Mouse (Mus musculus) lung, embryonic 14.5 days (tissue): ENCODE data around the gene Gm10643. TPM values are rescaled to one million over a fixed set of nuclear protein-coding genes. Genes with fewer than 3 reads are reported as not detected.

Source experiments
- ATAC-seq: fragments of 200-750 bp; cut with Nextera tagmentation; 2 replicates; pipeline ENCODE4 v1.8.0; 2017; ENCODE audit warnings: mild to moderate bottlenecking, moderate TSS enrichment, moderate library complexity; ENCODE audit not compliant: insufficient read depth
- DNase-seq: peaks from one replicate; pipeline ENCODE4 v3.0.0-alpha.2; 2015
- H3K27ac ChIP-seq: fragments of 300-500 bp; sonication (generic); 2 replicates; pipeline ENCODE4 v1.5.1; 2014; ENCODE audit warnings: low read depth, mild to moderate bottlenecking, moderate library complexity
- H3K27me3 ChIP-seq: fragments of 300-500 bp; sonication (generic); 2 replicates; pipeline ENCODE4 v1.6.1; 2014; ENCODE audit warnings: low read length, control low read depth; ENCODE audit not compliant: insufficient read depth
- H3K36me3 ChIP-seq: fragments of 300-500 bp; sonication (generic); 2 replicates; pipeline ENCODE4 v1.6.1; 2014; ENCODE audit warnings: control low read depth; ENCODE audit not compliant: insufficient read depth
- H3K4me1 ChIP-seq: fragments of 300-500 bp; sonication (generic); 2 replicates; pipeline ENCODE4 v1.6.1; 2014; ENCODE audit warnings: antibody characterized with exemption, control low read depth; ENCODE audit not compliant: insufficient read depth
- H3K4me2 ChIP-seq: fragments of 300-500 bp; sonication (generic); 2 replicates; pipeline ENCODE4 v1.6.1; 2014; ENCODE audit warnings: mild to moderate bottlenecking
- H3K4me3 ChIP-seq: fragments of 300-500 bp; sonication (generic); 2 replicates; pipeline ENCODE4 v1.5.1; 2014; ENCODE audit warnings: low read depth, low read length
- H3K9ac ChIP-seq: fragments of 300-500 bp; sonication (generic); 2 replicates; pipeline ENCODE4 v1.6.1; 2014
- H3K9me3 ChIP-seq: fragments of 300-500 bp; sonication (generic); 2 replicates; pipeline ENCODE4 v1.6.1; 2016; ENCODE audit warnings: low read depth, low read length, control low read depth
- CTCF ChIP-seq: IDR thresholded peaks from 2 replicates; pipeline ENCODE4 v1.5.1; 2016; ENCODE audit warnings: antibody characterized with exemption, low read depth
- WGBS: fragments of 180-500 bp; shearing (Covaris S2); extraction: QIAGEN DNeasy Blood & Tissue Kit; methylation state at CpG from one replicate; pipeline ENCODE4 v1.1.7; 2014; 5-methylcytosine and 5-hydroxymethylcytosine counted together
- polyA plus RNA-seq: library from polyadenylated mRNA; unstranded; fragments of >200 nt; fragmentation: Nextera tagmentation; extraction: Ambion mirVana; gene quantifications from 2 replicates; pipeline ENCODE4 v1.2.1, GENCODE M21; 2014

Gm10643 gene
- polyA plus RNA-seq, 1 experiment from 2014 or later = 1.4 TPM

- no peaks in the 10 kb centered on the region for H3K9me3 ChIP-seq
- H3K36me3 ChIP-seq = peaks cover 60% of the 10 kb centered on the region
- 90% methylated on average over 25 of the region's 25 CpGs for WGBS
- H3K4me3 ChIP-seq = no peak overlapping the region
- no peaks in the 10 kb centered on the region for H3K27me3 ChIP-seq
- no peak overlapping the region for H3K27ac ChIP-seq
- DNase-seq = no peak
- H3K9ac ChIP-seq = no peak overlapping the region
- no peak for ATAC-seq
- peaks cover 7% of the 10 kb centered on the region for H3K4me1 ChIP-seq
- H3K4me2 ChIP-seq = no peak overlapping the region
- TF ChIP-seq CTCF = no peak
Measured at GRCm38 (mm10) chr8:84101476-84102270, 36.7 kb upstream of the Gm10643 start.

- Histone ChIP-seq H3K27ac (no peak overlapping the region), H3K9me3 (no peaks in the 10 kb centered on the region), H3K4me2 (no peak overlapping the region), H3K9ac (no peak overlapping the region), H3K4me3 (no peak overlapping the region), H3K27me3 (no peaks in the 10 kb centered on the region), H3K36me3 (peaks cover 90% of the 10 kb centered on the region), H3K4me1 (peaks cover 4% of the 10 kb centered on the region)
- DNase-seq (no peak), ATAC-seq (no peak)
- 93% methylated on average over 7 of the region's 7 CpGs for WGBS
- TF ChIP-seq CTCF = no peak
Measured at GRCm38 (mm10) chr8:84098376-84098775, 33.4 kb upstream of the Gm10643 start.

GRCm38 (mm10) chr8:84096061-84096460 is 31.1 kb upstream of the Gm10643 start:
- Histone ChIP-seq H3K4me2 (no peak overlapping the region), H3K27me3 (no peaks in the 10 kb centered on the region), H3K27ac (no peak overlapping the region), H3K4me1 (no peaks in the 10 kb centered on the region), H3K9ac (no peak overlapping the region), H3K9me3 (no peaks in the 10 kb centered on the region), H3K36me3 (peaks cover 91% of the 10 kb centered on the region), H3K4me3 (no peak overlapping the region)
- WGBS = 61% methylated on average over 8 of the region's 8 CpGs
- ATAC-seq (no peak; the same call in 1 of the 2 replicates), DNase-seq (no peak)
- TF ChIP-seq CTCF = no peak

DNA sequence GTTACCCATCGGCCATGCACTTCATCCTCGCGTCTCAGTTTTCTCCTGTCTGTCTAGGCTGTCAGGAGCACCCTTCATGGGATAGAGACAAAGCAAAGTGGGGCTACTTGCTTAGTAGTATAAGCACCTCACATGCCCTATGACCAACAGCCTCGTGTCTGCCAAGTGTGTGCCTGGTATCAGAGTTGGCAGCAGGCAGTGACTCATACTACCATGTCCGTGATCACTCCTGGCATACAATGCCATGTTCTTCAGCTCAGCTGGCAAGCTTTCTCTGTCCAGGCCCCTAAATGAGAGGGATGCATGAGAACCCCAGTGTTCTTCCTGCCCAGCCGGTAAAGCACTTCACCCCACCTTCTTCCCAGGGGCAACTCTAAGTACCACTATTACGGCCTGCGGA is 25.6 kb upstream of the Gm10643 start:
- WGBS = 88% methylated on average over 8 of the region's 8 CpGs
- DNase-seq = no peak
- ATAC-seq = no peak
- Histone ChIP-seq H3K9ac (no peak overlapping the region), H3K36me3 (peaks cover 84% of the 10 kb centered on the region), H3K9me3 (no peaks in the 10 kb centered on the region), H3K27ac (no peak overlapping the region), H3K4me2 (no peak overlapping the region), H3K27me3 (no peaks in the 10 kb centered on the region), H3K4me1 (no peaks in the 10 kb centered on the region), H3K4me3 (no peak overlapping the region)
- no peak for TF ChIP-seq CTCF

- ATAC-seq (no peak), DNase-seq (no peak)
- TF ChIP-seq CTCF = no peak
- Histone ChIP-seq H3K4me1 (no peaks in the 10 kb centered on the region), H3K27me3 (no peaks in the 10 kb centered on the region), H3K9me3 (no peaks in the 10 kb centered on the region), H3K4me2 (no peak overlapping the region), H3K9ac (no peak overlapping the region), H3K4me3 (no peak overlapping the region), H3K27ac (no peak overlapping the region), H3K36me3 (peaks cover 80% of the 10 kb centered on the region)
- WGBS = 60% methylated on average over 9 of the region's 9 CpGs
Measured at GRCm38 (mm10) chr8:84089277-84089676, 24.3 kb upstream of the Gm10643 start.

DNA sequence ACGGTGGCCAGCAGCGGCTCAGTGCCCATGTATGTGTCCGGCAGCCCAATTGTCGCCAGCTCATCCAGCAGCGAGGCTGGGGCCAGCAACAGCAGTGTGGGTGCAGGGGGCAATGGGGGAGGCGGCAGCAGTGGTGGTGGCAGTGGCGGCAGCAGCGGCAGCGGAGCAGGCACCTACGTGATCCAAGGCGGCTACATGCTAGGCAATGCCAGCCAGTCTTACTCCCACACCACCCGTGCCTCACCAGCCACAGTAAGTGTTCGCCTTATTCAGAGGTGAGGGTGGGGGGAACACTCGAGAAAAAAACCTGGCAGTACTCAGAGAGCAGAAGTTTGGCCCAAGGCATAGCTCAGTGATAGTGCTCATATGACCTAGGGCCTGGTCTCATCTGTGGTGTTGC is 22.9 kb upstream of the Gm10643 start:
- Histone ChIP-seq H3K36me3 (peaks cover 82% of the 10 kb centered on the region), H3K27ac (no peak overlapping the region), H3K9ac (no peak overlapping the region), H3K4me2 (no peak overlapping the region), H3K9me3 (no peaks in the 10 kb centered on the region), H3K4me3 (no peak overlapping the region), H3K27me3 (no peaks in the 10 kb centered on the region), H3K4me1 (no peaks in the 10 kb centered on the region)
- 94% methylated on average over 14 of the region's 14 CpGs for WGBS
- DNase-seq (no peak), ATAC-seq (no peak)
- no peak for TF ChIP-seq CTCF

DNA sequence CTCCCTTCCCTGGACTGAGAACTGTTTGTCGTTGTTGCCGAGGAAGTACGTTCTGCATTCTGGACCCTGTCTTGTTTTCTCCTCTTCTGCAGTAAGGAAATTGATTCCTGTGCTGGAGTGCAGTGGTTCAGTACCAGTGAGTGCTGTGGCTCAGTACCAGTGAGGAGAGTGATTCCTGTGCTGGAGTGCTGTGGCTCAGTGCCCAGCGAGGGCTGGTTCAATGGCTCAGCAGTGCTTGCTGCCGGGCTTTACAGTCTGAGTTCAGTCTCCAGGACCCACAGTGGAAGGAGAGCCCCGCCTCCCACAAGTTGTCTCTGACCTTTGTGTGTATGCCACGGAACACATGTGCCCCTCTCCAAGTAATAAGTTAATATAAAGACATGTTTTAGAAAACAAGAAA is 22.2 kb upstream of the Gm10643 start:
- ATAC-seq = no peak
- no peak for DNase-seq
- no peak overlapping the region for H3K9ac ChIP-seq
- no peak overlapping the region for H3K4me2 ChIP-seq
- WGBS = 87% methylated on average over 7 of the region's 7 CpGs
- H3K36me3 ChIP-seq = peaks cover 82% of the 10 kb centered on the region
- no peaks in the 10 kb centered on the region for H3K27me3 ChIP-seq
- H3K4me3 ChIP-seq = no peak overlapping the region
- H3K4me1 ChIP-seq = no peaks in the 10 kb centered on the region
- H3K9me3 ChIP-seq = no peaks in the 10 kb centered on the region
- no peak for TF ChIP-seq CTCF
- no peak overlapping the region for H3K27ac ChIP-seq
